Mouse (Mus musculus): ENCODE data around the gene Gmppa.

Gmppa gene

GRCm38 (mm10) chr1:75455948-75456347 lies 20.2 kb downstream of the Gmppa start:
- DNase-seq (ENCODE audit: low spot score), result no peak

DNA sequence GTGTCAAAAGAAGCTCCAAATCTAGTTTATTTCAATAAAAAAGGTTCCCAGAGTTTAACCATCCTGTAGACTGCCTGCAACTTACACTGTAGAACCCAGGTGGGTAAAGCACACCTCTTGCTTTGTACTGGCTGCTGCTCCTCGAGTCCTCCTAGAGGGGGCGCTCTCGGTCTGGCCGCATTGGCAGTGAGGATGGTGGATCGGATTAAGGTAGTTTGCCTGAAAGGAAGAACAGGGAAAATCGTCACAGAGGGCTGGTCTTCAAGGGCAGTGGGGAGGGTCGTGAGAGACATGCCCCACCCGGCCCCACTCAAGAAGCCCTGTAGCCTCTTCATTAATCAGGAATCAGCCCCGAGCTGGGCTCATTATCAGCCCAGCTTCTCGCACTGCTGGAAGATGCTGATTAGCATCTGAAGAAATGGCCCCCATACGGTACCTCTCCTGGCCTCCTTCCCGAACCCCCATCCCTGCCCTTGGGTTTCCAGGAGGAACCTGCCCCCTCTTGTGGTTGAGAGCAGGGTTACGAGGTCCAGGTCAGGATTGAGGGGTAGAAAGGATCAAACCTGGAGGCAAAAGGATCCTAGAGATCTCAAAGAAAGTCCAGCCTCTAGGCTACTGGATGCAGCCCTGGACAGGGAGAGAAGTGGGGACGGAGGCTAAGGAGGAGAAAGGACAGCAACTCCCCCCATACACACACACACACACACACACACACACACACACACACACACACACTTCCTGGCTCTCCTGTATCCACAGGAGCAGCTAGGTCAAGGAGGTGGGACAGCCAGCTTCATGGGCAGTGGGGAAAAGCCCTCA lies 21.2 kb downstream of the Gmppa start:
- DNase-seq (ENCODE audit: low spot score), result no peak

GRCm38 (mm10) chr1:75457710-75458024 lies 21.9 kb downstream of the Gmppa start:
- DNase-seq (ENCODE audit: low spot score), result no peak

DNA sequence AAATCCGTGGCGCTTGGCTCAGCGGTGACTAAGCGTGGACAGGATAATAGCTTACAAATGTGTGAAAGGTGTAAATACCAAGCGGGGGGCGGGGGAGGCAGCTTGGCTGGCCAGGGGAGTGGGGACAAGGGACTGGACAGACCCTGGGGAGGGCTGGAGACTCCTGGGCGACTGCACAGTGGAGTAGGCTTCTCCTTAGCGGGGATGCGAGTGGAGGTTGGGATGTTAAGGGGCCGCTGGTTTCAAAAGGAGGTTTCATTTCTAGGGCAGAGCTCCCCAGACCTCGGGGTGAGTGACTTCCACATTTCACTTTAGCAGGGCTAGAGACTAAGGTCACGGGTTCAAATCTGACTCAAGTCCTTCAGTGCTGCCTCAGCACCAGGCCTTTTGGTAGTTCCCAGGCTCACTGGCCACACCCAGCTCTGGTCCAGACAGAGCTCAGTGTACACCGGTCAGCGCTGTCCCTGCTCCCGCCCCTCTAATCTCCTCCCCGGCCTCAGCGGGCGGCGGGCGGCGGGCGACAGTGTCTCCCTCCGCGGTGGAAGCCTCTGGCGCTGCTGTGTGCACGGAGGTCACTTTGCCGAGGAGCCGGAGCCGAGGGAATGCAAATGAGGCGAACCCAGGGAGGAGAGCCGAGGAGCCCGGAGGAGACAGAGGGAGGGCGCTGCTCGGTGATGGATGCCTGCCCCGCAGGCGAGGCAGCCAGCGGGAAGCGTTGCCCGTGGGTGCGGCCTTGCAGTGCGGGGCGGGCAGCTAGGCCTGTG lies 22.5 kb downstream of the Gmppa start:
- no peak for DNase-seq (ENCODE audit: low spot score)

DNA sequence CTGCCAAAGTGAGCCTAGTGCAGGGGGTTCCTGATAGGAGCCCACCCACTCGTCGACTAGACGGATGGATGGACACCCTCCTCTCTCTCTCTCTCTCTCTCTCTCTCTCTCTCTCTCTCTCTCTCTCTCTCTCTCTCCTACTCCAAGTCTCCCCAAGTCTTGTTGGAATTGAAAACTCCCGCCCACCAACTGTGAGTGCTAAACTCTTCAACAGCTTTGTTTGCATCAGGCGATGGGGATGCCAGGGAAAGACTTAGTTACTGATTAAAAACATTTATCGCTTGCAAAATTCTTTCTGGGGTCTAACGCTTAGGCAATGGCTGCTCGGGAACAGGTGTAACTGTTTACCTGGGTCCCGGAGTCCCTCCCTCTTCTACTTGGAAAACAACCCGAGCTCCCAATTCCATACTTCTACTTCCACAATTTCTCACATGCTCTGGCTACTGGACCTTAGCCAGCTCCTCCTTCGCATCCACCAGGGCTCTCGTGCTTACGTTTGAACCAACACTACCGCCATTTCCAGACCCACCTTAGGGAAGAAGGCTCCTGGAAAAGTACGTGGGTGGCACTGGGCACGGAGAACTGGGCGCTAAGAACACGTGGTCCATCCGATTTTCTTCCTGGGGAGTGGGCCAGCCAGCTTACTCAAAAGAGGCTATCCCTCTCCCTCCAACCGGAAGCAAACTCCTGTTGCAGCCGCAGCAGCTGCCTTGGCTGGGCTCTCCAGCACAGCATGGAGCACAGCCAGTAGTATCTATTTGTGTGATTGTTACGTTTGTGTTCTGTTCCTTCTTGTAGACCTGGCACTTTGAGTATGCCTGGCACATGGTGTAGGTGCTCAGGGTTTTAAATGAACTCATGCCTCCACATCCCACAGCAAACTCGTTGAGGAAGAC lies 23.3 kb downstream of the Gmppa start:
- DNase-seq (ENCODE audit: low spot score), result no peak

GRCm38 (mm10) chr1:75460297-75460696 lies 24.6 kb downstream of the Gmppa start:
- no peak for DNase-seq (ENCODE audit: low spot score)

DNA sequence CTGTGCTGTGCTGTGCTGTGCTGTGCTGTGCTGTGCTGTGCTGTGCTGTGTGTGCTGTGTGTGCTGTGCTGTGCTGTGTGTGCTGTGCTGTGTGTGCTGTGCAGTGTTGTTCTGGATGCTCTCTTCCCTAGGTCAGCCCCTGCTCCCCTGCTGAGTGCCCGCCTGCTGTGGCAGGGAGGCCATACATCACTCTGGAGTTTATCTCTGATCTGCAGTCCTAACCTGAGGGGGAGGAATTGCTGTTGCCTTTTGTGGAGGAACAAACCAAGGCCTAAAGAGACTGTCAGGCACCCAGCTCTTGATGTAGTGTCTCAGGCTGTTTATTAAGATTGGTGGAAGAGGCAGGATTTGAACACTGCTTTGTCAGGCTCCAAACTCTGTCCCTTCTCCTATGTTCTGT lies 26.9 kb downstream of the Gmppa start:
- DNase-seq (ENCODE audit: low spot score), result no peak

- DNase-seq (ENCODE audit: low spot score), result no peak
Observed at GRCm38 (mm10) chr1:75463652-75464204, 28.0 kb downstream of the Gmppa start.

DNA sequence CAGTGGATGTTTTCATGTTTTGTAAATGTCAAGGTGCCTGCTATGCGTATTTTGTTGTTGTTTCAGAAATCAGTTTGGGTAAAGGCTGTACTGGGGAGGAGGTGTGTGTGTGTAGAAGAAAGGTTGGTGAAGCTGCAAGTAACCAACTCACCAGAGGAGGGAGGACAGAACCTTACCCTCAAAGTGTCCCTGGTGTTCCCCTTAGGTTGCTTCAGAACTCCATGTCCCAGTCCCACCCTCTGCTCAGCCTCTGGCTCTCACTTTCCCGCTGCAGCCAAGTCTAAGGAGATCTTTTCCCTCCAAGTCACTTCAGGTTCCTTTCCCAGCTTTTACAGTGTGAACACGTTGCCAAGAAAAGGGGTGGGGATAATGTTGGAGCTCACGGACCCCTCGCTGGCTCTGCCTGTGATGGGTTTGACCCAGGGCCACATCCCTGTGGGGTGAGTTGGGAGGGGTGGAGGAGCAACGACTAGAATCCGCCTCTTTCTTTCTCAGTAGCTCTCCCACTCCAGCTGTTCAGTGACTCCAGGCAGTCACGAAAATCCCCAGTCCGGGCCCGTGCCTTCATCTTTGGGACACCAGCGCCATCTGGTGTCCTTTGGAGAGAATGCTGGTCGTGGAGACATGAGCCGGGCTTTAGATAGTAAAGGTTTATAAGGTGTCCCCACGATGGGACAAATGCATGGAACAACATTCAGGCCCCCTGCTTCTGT lies 31.6 kb downstream of the Gmppa start:
- DNase-seq (ENCODE audit: low spot score), result peak; percentile 89

DNA sequence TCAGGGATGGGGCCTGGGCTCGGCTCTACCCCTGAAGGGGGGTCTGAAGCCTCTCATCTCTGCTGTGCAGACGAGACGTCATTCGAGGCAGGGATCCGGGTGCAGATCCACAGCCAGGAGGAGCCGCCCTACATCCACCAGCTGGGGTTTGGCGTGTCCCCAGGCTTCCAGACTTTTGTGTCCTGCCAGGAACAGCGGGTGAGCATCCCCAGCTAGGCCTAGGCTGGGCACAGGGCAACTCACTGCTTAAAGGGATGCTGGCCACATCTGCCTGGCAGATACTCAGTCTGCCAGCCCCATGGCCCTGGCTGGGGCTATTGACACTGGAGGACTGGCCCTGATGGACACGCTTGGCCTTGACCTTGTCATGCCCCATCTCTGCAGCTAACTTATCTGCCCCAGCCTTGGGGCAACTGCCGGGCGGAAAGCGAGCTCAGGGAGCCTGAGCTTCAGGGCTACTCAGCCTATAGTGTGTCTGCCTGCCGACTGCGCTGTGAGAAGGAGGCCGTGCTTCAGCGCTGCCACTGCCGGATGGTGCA lies 33.6 kb downstream of the Gmppa start:
- no peak for DNase-seq (ENCODE audit: low spot score)

GRCm38 (mm10) chr1:75476441-75476840 lies 40.7 kb downstream of the Gmppa start:
- DNase-seq (ENCODE audit: low spot score), result no peak

GRCm38 (mm10) chr1:75477264-75477965 lies 41.7 kb downstream of the Gmppa start:
- DNase-seq (ENCODE audit: low spot score), result peak; percentile 83

DNA sequence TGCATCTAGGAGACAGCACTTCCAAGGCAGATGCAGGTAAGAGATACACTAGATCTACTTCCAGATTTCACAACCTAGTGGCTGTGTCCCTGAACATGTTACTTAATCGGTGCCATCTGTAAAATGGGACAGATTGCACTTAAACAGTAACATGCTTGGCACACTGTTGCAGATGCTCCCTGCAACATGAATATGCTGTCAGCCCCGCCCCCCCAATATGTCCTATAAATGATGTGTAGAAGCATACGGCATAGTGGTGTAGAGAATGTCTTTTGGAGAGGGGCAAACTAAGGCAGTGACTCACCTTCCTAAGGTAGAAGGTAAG lies 42.2 kb downstream of the Gmppa start:
- DNase-seq (ENCODE audit: low spot score), result no peak

- no peak for DNase-seq (ENCODE audit: low spot score)
Observed at GRCm38 (mm10) chr1:75478497-75478896, 42.8 kb downstream of the Gmppa start.

DNA sequence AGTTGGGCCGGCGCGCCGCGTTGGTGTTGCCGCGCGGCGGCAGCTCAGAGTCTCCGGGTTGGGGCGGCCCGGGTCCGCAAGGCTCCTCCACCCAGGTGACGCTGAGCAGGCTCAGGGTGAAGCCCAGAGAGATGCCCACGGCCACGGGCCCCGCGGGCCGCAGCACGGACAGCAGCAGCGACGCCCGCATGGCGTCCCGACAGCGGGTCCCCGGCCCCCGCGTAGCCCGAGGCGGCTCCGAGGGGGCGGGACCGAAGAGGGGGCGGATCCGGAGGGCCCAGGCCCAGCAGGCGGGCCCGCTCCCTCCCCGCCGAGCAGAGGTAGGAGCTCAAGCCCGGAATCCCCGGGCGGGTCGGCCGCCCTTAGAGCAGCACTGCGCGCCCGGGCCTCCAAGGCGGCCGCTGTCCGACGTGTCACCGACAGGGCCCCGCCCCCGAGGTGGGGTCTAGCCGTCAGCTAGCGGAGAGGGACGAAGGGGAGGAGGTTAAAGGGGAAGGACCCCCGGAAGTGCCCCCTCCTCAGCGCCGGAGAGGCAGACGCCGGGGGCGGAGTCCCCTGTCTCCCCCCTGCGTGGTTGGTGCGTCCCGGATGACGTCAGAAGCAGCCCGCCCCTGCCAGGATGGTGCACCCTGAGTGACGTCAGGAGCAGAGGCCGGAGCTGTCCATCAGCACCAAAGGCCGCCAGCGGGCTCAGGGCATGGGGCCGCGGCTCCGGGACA lies 43.3 kb downstream of the Gmppa start, which contains the start of the genes Chpf and Tmem198:
TSS of gene Chpf (minus strand) at position 392 of the 719 bp plus-strand sequence.
TSS of gene Tmem198 (plus strand) at position 617 of the 719 bp plus-strand sequence.
- DNase-seq (ENCODE audit: low spot score), result peak; percentile 97

GRCm38 (mm10) chr1:75479635-75479989 lies 43.9 kb downstream of the Gmppa start:
- no peak for DNase-seq (ENCODE audit: low spot score)

DNA sequence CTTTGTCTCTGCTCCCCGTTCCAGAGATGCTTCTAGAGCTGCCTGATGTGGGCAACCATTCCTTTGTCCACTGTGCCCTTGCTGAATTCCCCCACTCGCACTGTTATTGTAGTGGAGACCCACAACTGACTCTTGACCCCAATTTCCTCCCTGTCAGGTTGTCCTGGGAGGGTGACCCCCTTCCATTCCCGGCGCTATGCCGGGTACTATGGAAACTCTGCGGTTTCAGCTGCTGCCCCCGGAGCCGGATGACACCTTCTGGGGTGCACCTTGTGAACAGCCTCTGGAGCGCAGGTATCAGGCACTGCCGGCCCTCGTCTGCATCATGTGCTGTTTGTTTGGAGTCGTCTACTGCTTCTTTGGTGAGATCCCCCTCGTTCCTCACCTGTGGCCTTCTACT lies 44.3 kb downstream of the Gmppa start:
- no peak for DNase-seq (ENCODE audit: low spot score)

GRCm38 (mm10) chr1:75480735-75481134 lies 45.0 kb downstream of the Gmppa start:
- DNase-seq (ENCODE audit: low spot score), result no peak

GRCm38 (mm10) chr1:75486561-75486960 lies 50.8 kb downstream of the Gmppa start:
- no peak for DNase-seq (ENCODE audit: low spot score)

DNA sequence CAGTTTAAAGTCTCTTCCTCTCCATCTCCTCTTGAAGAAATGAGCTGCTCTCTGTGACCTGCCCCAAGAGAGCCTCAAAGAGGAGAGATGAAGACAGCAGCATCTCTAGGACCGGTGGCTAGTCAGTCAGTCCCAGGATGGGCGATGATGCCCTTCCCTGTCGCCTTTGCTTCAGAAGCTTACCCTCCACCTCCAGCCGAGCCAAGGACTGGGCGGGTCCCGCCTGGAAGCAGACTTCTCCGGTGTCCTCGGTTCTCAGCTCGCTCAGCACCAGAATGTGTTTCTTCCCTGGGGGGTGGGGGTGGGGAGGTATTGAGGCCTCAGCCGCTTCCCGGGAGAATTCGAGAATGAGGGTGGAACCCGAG lies 51.3 kb downstream of the Gmppa start:
- DNase-seq (ENCODE audit: low spot score), result no peak
